Mouse (Mus musculus) heart, embryonic 12.5 days (tissue): ENCODE measurements at regions not wholly inside any gene's neighbourhood (a gene's known extent, or its start where the extent isn't known, plus 50 kb on each side); places are given as distances from the start of the nearest gene placed in this dataset.

Experiments used
- ATAC-seq: fragments of 200-750 bp; cut with Nextera tagmentation; 2 replicates; pipeline ENCODE4 v1.8.0; 2017; ENCODE audit warnings: moderate TSS enrichment, moderate library complexity; ENCODE audit not compliant: insufficient number of reproducible peaks, low FRiP score
- H3K27ac ChIP-seq: fragments of 300-500 bp; sonication (generic); 2 replicates; pipeline ENCODE4 v1.5.1; 2016; ENCODE audit warnings: mild to moderate bottlenecking, moderate library complexity; ENCODE audit not compliant: poor library complexity, severe bottlenecking
- H3K27me3 ChIP-seq: fragments of 300-500 bp; sonication (generic); replicated peaks from 2 replicates; pipeline ENCODE4 v1.6.1; 2016; ENCODE audit warnings: mild to moderate bottlenecking, moderate library complexity
- H3K36me3 ChIP-seq: fragments of 300-500 bp; sonication (generic); 2 replicates; pipeline ENCODE4 v1.6.1; 2016; ENCODE audit warnings: mild to moderate bottlenecking, moderate library complexity
- H3K4me1 ChIP-seq: fragments of 300-500 bp; sonication (generic); replicated peaks from 2 replicates; pipeline ENCODE4 v1.6.1; 2016; ENCODE audit warnings: mild to moderate bottlenecking
- H3K4me2 ChIP-seq: fragments of 300-500 bp; sonication (generic); 2 replicates; pipeline ENCODE4 v1.6.1; 2016; ENCODE audit warnings: mild to moderate bottlenecking, moderate library complexity
- H3K4me3 ChIP-seq: fragments of 300-500 bp; sonication (generic); 2 replicates; pipeline ENCODE4 v1.5.1; 2016; ENCODE audit warnings: mild to moderate bottlenecking
- H3K9ac ChIP-seq: fragments of 300-500 bp; sonication (generic); 2 replicates; pipeline ENCODE4 v1.6.1; 2016; ENCODE audit warnings: mild to moderate bottlenecking, moderate library complexity
- H3K9me3 ChIP-seq: fragments of 300-500 bp; sonication (generic); replicated peaks from 2 replicates; pipeline ENCODE4 v1.6.1; 2016; ENCODE audit warnings: mild to moderate bottlenecking, moderate library complexity
- WGBS: fragments of 180-500 bp; shearing (Covaris S2); methylation state at CpG from one replicate; pipeline ENCODE4 v1.1.7; 2016; 5-methylcytosine and 5-hydroxymethylcytosine counted together

- H3K9ac ChIP-seq = no peak overlapping the region
- WGBS = 78% methylated on average over 10 of the region's 10 CpGs
- no peaks in the 10 kb centered on the region for H3K36me3 ChIP-seq
- ATAC-seq = no peak
- no peak overlapping the region for H3K4me3 ChIP-seq
- no peak overlapping the region for H3K27ac ChIP-seq
- H3K4me2 ChIP-seq = no peak overlapping the region
- H3K27me3 ChIP-seq = no peaks in the 10 kb centered on the region
- no peaks in the 10 kb centered on the region for H3K4me1 ChIP-seq
- H3K9me3 ChIP-seq = no peaks in the 10 kb centered on the region
Observed at GRCm38 (mm10) chr8:49136503-49137044, 292.8 kb upstream of the Tenm3 start.

GRCm38 (mm10) chr8:49109095-49109494 lies 265.3 kb upstream of the Tenm3 start:
- H3K9ac ChIP-seq = no peak overlapping the region
- no peaks in the 10 kb centered on the region for H3K9me3 ChIP-seq
- no peaks in the 10 kb centered on the region for H3K36me3 ChIP-seq
- no peak overlapping the region for H3K4me3 ChIP-seq
- no peaks in the 10 kb centered on the region for H3K27me3 ChIP-seq
- H3K4me2 ChIP-seq = no peak overlapping the region
- H3K4me1 ChIP-seq = no peaks in the 10 kb centered on the region
- WGBS = 75% methylated on average over 6 of the region's 6 CpGs
- H3K27ac ChIP-seq = no peak overlapping the region
- no peak for ATAC-seq

- 62% methylated on average over 4 of the region's 4 CpGs for WGBS
- H3K4me1 ChIP-seq = no peaks in the 10 kb centered on the region
- H3K36me3 ChIP-seq = no peaks in the 10 kb centered on the region
- H3K27me3 ChIP-seq = no peaks in the 10 kb centered on the region
- H3K4me2 ChIP-seq = no peak overlapping the region
- no peaks in the 10 kb centered on the region for H3K9me3 ChIP-seq
- no peak overlapping the region for H3K4me3 ChIP-seq
- no peak overlapping the region for H3K27ac ChIP-seq
- H3K9ac ChIP-seq = no peak overlapping the region
- no peak for ATAC-seq
Observed at GRCm38 (mm10) chr8:49108665-49109064, 264.9 kb upstream of the Tenm3 start.

GRCm38 (mm10) chr8:49106531-49106930 lies 262.8 kb upstream of the Tenm3 start:
- Histone ChIP-seq H3K4me1 (no peaks in the 10 kb centered on the region), H3K27me3 (no peaks in the 10 kb centered on the region), H3K4me3 (no peak overlapping the region), H3K9ac (no peak overlapping the region), H3K9me3 (no peaks in the 10 kb centered on the region), H3K27ac (no peak overlapping the region), H3K36me3 (no peaks in the 10 kb centered on the region), H3K4me2 (no peak overlapping the region)
- 67% methylated on average over 3 of the region's 3 CpGs for WGBS
- ATAC-seq = no peak

- H3K27me3 ChIP-seq = no peaks in the 10 kb centered on the region
- H3K9me3 ChIP-seq = peaks cover 9% of the 10 kb centered on the region
- no peak overlapping the region for H3K9ac ChIP-seq
- WGBS = 82% methylated on average over 7 of the region's 7 CpGs
- no peaks in the 10 kb centered on the region for H3K36me3 ChIP-seq
- ATAC-seq = no peak
- H3K4me1 ChIP-seq = no peaks in the 10 kb centered on the region
- H3K4me3 ChIP-seq = no peak overlapping the region
- no peak overlapping the region for H3K4me2 ChIP-seq
- no peak overlapping the region for H3K27ac ChIP-seq
Observed at GRCm38 (mm10) chr8:49101156-49101555, 257.4 kb upstream of the Tenm3 start.

- H3K27ac ChIP-seq = no peak overlapping the region
- H3K36me3 ChIP-seq = no peaks in the 10 kb centered on the region
- no peak overlapping the region for H3K4me2 ChIP-seq
- ATAC-seq = no peak
- H3K4me3 ChIP-seq = no peak overlapping the region
- H3K9me3 ChIP-seq = no peaks in the 10 kb centered on the region
- no peaks in the 10 kb centered on the region for H3K4me1 ChIP-seq
- no peak overlapping the region for H3K9ac ChIP-seq
- WGBS = 78% methylated on average over 6 of the region's 6 CpGs
- no peaks in the 10 kb centered on the region for H3K27me3 ChIP-seq
Observed at GRCm38 (mm10) chr8:49084191-49084875, 240.6 kb upstream of the Tenm3 start.

- Histone ChIP-seq H3K27me3 (no peaks in the 10 kb centered on the region), H3K4me3 (no peak overlapping the region), H3K9me3 (no peaks in the 10 kb centered on the region), H3K4me1 (no peaks in the 10 kb centered on the region), H3K27ac (no peak overlapping the region), H3K36me3 (no peaks in the 10 kb centered on the region), H3K9ac (no peak overlapping the region), H3K4me2 (no peak overlapping the region)
- no peak for ATAC-seq
- WGBS = 77% methylated on average over 5 of the region's 5 CpGs
Observed at GRCm38 (mm10) chr8:49069451-49069850, 225.7 kb upstream of the Tenm3 start.

- H3K27me3 ChIP-seq = no peaks in the 10 kb centered on the region
- no peak overlapping the region for H3K9ac ChIP-seq
- WGBS = 53% methylated on average over 3 of the region's 3 CpGs
- no peak overlapping the region for H3K27ac ChIP-seq
- no peak overlapping the region for H3K4me2 ChIP-seq
- H3K4me1 ChIP-seq = no peaks in the 10 kb centered on the region
- H3K4me3 ChIP-seq = no peak overlapping the region
- H3K36me3 ChIP-seq = no peaks in the 10 kb centered on the region
- no peaks in the 10 kb centered on the region for H3K9me3 ChIP-seq
- no peak for ATAC-seq
Observed at GRCm38 (mm10) chr8:49063256-49063655, 219.5 kb upstream of the Tenm3 start.

- no peaks in the 10 kb centered on the region for H3K4me1 ChIP-seq
- WGBS = 68% methylated on average over 6 of the region's 6 CpGs
- H3K4me3 ChIP-seq = no peak overlapping the region
- no peak for ATAC-seq
- H3K9me3 ChIP-seq = peaks cover 4% of the 10 kb centered on the region; the same call in 1 of the 2 replicates
- no peaks in the 10 kb centered on the region for H3K27me3 ChIP-seq
- no peak overlapping the region for H3K4me2 ChIP-seq
- no peak overlapping the region for H3K27ac ChIP-seq
- H3K9ac ChIP-seq = no peak overlapping the region
- no peaks in the 10 kb centered on the region for H3K36me3 ChIP-seq
Observed at GRCm38 (mm10) chr8:49043236-49043635, 199.5 kb upstream of the Tenm3 start.

GRCm38 (mm10) chr8:49035970-49036700 lies 192.4 kb upstream of the Tenm3 start:
- Histone ChIP-seq H3K36me3 (no peaks in the 10 kb centered on the region), H3K4me1 (no peaks in the 10 kb centered on the region), H3K4me2 (no peak overlapping the region), H3K9ac (no peak overlapping the region), H3K9me3 (peaks cover 4% of the 10 kb centered on the region; the same call in 1 of the 2 replicates), H3K27me3 (no peaks in the 10 kb centered on the region), H3K27ac (no peak overlapping the region), H3K4me3 (no peak overlapping the region)
- ATAC-seq = no peak
- WGBS = 79% methylated on average over 5 of the region's 5 CpGs

- Histone ChIP-seq H3K4me1 (no peaks in the 10 kb centered on the region), H3K9me3 (peaks cover 4% of the 10 kb centered on the region; the same call in 1 of the 2 replicates), H3K9ac (no peak overlapping the region), H3K27ac (no peak overlapping the region), H3K36me3 (no peaks in the 10 kb centered on the region), H3K4me3 (no peak overlapping the region), H3K4me2 (no peak overlapping the region), H3K27me3 (no peaks in the 10 kb centered on the region)
- WGBS = 45% methylated on average over 8 of the region's 8 CpGs
- ATAC-seq = no peak
Observed at GRCm38 (mm10) chr8:49035519-49035918, 191.8 kb upstream of the Tenm3 start.
